Mouse (Mus musculus) ES-Bruce4 (cell line): ENCODE measurements at regions not wholly inside any gene's neighbourhood (a gene's known extent, or its start where the extent isn't known, plus 50 kb on each side); places are given as distances from the start of the nearest gene placed in this dataset.

Experiments
- H3K27ac ChIP-seq: 2 replicates; pipeline ENCODE4 v1.5.1; 2012; ENCODE audit warnings: low read length, inconsistent platforms; ENCODE audit not compliant: insufficient read depth
- H3K27me3 ChIP-seq: 2 replicates; pipeline ENCODE4 v1.6.1; 2012; ENCODE audit warnings: mild to moderate bottlenecking, low read length, inconsistent platforms; ENCODE audit not compliant: control insufficient read depth, poor library complexity, insufficient read depth, severe bottlenecking
- H3K36me3 ChIP-seq: 2 replicates; pipeline ENCODE4 v1.6.1; 2012; ENCODE audit warnings: inconsistent platforms, mild to moderate bottlenecking, low read length, moderate library complexity; ENCODE audit not compliant: control insufficient read depth, poor library complexity, insufficient read depth, severe bottlenecking
- H3K4me1 ChIP-seq: one replicate; pipeline ENCODE4 v1.8.1; 2011; ENCODE audit warnings: low read length; ENCODE audit not compliant: control insufficient read depth, insufficient read depth
- H3K4me3 ChIP-seq: 2 replicates; pipeline ENCODE4 v1.5.1; 2011; ENCODE audit warnings: low read depth, mild to moderate bottlenecking, low read length
- H3K9ac ChIP-seq: 2 replicates; pipeline ENCODE4 v1.6.1; 2012; ENCODE audit warnings: low read depth, mild to moderate bottlenecking, inconsistent platforms; ENCODE audit not compliant: poor library complexity, severe bottlenecking
- H3K9me3 ChIP-seq: replicated peaks from 2 replicates; pipeline ENCODE4 v1.6.1; 2012; ENCODE audit warnings: mild to moderate bottlenecking, low read length, inconsistent platforms; ENCODE audit not compliant: control insufficient read depth, poor library complexity, insufficient read depth, severe bottlenecking
- CTCF ChIP-seq: IDR thresholded peaks from one replicate; pipeline ENCODE4 v1.8.1; 2011; ENCODE audit warnings: low read depth, low read length
- EP300 ChIP-seq: IDR thresholded peaks from 2 replicates; pipeline ENCODE4 v1.6.1; 2011; ENCODE audit warnings: low read depth, low read length; ENCODE audit not compliant: insufficient read depth
- POLR2A ChIP-seq: IDR thresholded peaks from one replicate; pipeline ENCODE4 v1.8.1; 2011; ENCODE audit warnings: low read length; ENCODE audit not compliant: insufficient read depth

DNA sequence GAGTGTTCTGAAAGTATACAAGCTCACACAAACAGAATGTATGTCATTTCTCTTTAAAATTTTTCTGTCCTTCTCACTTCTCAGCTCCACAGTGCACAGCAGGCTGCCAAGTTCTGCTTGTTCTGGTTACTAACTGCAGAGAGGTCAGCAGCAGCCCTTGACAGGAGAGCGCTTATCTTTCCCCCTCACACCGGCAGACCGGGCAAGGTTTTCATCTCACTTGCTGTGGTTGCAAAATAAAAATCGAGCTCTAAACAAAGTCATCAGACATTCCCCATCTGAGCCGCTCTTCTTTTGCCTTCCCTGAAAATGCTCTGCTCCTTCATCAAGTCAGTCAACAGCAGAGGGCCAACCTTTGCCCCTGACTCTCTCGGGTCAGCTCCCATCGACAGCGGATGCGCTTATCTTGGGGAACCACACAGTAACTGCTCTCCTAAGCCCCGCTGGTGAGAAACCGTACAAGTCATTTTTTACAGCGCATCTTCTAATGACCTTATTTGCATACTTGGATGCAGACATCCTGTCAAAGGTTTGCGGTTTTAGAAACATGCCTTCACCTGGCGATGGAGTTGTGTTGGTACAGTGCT, 126.6 kb downstream of the Ankrd50 start:
- Histone ChIP-seq H3K9ac (no peak overlapping the region), H3K4me3 (no peak overlapping the region), H3K9me3 (no peaks in the 10 kb centered on the region), H3K27me3 (no peaks in the 10 kb centered on the region), H3K36me3 (no peaks in the 10 kb centered on the region), H3K4me1 (no peaks in the 10 kb centered on the region), H3K27ac (no peak overlapping the region)
- TF ChIP-seq POLR2A (no peak), CTCF (no peak), EP300 (no peak)

DNA sequence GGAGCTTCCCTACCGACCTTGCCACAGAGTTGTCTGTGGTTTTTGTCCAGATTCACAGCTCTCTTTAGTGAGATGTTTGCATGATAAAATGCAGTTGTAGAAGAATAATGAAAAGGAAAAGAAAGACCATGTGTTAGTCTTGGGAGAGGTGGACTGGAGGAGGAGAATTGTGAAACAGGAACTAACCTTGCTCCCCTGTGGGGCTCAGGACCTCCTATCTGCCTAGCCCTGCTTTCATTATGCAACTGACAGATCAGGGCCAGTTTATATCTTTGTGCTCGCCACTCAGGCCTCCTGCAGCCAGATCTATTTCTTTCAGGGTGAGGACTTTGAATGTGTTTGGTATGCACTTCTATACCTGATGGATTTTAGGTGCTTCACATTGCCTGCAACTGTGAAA, 140.4 kb downstream of the Ankrd50 start:
- TF ChIP-seq POLR2A, result no peak
- Histone ChIP-seq H3K27ac (no peak overlapping the region), H3K36me3 (no peaks in the 10 kb centered on the region), H3K4me1 (no peaks in the 10 kb centered on the region), H3K9me3 (no peaks in the 10 kb centered on the region), H3K4me3 (no peak overlapping the region), H3K9ac (no peak overlapping the region), H3K27me3 (no peaks in the 10 kb centered on the region)

DNA sequence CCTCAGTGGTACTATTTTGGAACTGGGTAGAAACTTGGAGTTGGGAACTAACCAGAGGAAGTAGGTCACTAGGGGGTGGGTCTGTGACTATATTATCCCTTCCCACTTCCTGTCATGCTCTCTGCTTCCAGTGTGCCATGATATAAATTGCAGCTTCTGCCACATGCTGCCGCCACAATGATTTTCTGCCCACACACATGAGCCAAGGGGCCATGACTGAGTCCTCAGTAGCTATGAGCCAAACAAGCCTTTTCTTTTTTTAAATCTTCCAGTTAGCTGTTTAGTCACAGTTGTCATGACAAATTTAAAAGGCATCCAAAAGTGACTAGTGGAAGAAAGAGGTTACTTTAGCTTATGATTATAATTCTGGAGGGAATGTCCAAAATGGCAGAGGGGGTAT, 143.0 kb downstream of the Ankrd50 start:
- Histone ChIP-seq H3K4me3 (no peak overlapping the region), H3K27ac (no peak overlapping the region), H3K4me1 (no peaks in the 10 kb centered on the region), H3K9ac (no peak overlapping the region), H3K9me3 (no peaks in the 10 kb centered on the region), H3K27me3 (no peaks in the 10 kb centered on the region), H3K36me3 (no peaks in the 10 kb centered on the region)
- TF ChIP-seq EP300, result no peak
- TF ChIP-seq POLR2A, result no peak
- TF ChIP-seq CTCF, result no peak

DNA sequence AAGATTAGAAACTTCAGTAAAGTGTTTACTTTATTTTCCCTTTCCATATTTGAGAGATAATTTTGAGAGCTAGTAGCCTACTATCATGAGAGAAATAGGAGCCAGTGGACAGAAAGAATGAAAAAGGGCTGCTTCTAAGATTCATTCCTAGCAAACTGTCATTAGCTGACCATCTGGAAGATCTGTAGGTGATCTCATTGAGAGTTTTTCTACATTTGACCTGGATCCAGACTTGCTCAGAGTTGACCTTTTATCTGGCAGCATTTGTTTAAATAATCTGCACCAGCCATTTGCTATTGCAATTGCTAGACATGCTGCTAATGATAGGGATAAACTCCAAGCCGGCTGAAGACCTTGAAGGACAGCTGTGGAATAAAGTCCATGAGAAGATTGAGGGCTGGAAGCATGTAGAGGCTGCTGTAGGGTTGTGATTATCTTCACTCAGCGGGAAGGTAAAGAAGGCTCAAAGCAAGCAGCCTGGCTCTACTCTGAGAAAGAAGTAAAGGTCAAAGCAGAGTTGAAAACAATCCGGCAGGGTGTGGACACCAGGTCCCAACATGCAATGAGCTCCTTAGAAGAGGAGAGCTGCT, 151.2 kb downstream of the Ankrd50 start:
- H3K27ac ChIP-seq, result no peak overlapping the region
- H3K4me1 ChIP-seq, result no peaks in the 10 kb centered on the region
- no peak overlapping the region for H3K9ac ChIP-seq
- no peaks in the 10 kb centered on the region for H3K36me3 ChIP-seq
- no peak overlapping the region for H3K4me3 ChIP-seq
- no peaks in the 10 kb centered on the region for H3K27me3 ChIP-seq
- TF ChIP-seq CTCF (no peak), EP300 (no peak), POLR2A (no peak)
- H3K9me3 ChIP-seq, result no peaks in the 10 kb centered on the region

DNA sequence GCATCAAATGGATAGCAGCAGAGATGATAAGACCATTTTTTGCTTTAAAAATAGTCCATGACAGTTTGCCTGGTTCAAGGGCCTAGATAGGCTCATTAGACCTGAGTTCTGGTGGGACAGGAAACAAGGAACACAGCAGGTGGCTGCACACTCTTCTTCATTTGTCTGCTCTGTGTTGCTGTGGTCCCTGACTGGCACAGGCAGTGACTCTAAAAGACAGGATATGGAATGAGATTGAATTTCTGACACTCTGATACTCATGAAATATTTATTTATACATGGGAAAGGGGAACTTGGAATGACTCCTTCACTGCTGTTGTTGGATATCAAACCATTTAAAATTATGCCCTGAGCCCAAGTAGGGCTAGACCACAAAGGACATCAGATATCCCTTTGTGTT, 153.5 kb downstream of the Ankrd50 start:
- Histone ChIP-seq H3K36me3 (no peaks in the 10 kb centered on the region), H3K9ac (no peak overlapping the region), H3K4me3 (no peak overlapping the region), H3K9me3 (no peaks in the 10 kb centered on the region), H3K4me1 (peaks cover 2% of the 10 kb centered on the region), H3K27me3 (no peaks in the 10 kb centered on the region), H3K27ac (no peak overlapping the region)
- TF ChIP-seq EP300 (no peak), POLR2A (no peak), CTCF (no peak)

DNA sequence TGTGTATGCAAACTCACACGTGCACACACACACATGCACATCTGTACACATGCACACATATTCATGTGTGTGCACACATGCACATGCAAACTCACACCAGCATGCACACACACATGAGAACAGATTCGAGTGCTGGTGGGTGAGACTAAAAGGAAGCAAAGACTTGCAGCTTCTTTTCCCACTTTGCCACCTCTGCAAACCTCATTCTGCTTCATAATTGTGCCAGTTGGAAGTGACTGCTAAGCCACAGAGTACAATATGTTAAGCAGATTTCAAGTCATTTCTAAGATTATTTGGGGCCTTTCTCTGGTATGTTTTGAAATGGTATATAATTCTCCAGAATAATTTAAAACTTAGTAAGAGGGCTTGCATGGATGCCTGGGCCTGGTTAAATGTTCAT, 157.4 kb downstream of the Ankrd50 start:
- no peaks in the 10 kb centered on the region for H3K9me3 ChIP-seq
- no peak for TF ChIP-seq EP300
- TF ChIP-seq CTCF, result no peak
- no peak for TF ChIP-seq POLR2A
- no peak overlapping the region for H3K9ac ChIP-seq
- H3K4me1 ChIP-seq, result peaks cover 2% of the 10 kb centered on the region
- H3K27me3 ChIP-seq, result no peaks in the 10 kb centered on the region
- no peak overlapping the region for H3K27ac ChIP-seq
- no peak overlapping the region for H3K4me3 ChIP-seq
- no peaks in the 10 kb centered on the region for H3K36me3 ChIP-seq
